Mouse (Mus musculus): ENCODE measurements at regions not wholly inside any gene's neighbourhood (a gene's known extent, or its start where the extent isn't known, plus 50 kb on each side); places are given as distances from the start of the nearest gene placed in this dataset.

- WGBS, result 76% methylated on average over 1 of the region's 1 CpGs
- H3K9ac ChIP-seq (ENCODE audit: low read depth, low read length), result no peak overlapping the region
- no peak overlapping the region for H3K27ac ChIP-seq (ENCODE audit: low read depth, low read length)
- no peak for DNase-seq (ENCODE audit: low spot score)
- H3K4me1 ChIP-seq (replicated peaks; ENCODE audit: control insufficient read depth, insufficient read depth, low read length), result no peaks in the 10 kb centered on the region
- no peak overlapping the region for H3K4me3 ChIP-seq (ENCODE audit: low read depth, low read length)
- H3K9me3 ChIP-seq (ENCODE audit: control insufficient read depth, low read length), result no peaks in the 10 kb centered on the region
- no peaks in the 10 kb centered on the region for H3K36me3 ChIP-seq (ENCODE audit: control insufficient read depth, insufficient read depth, low read length)
- H3K4me2 ChIP-seq (replicated peaks; ENCODE audit: low read depth, low read length), result no peak overlapping the region
- ATAC-seq (ENCODE audit: low FRiP score), result no peak
- no peaks in the 10 kb centered on the region for H3K27me3 ChIP-seq (ENCODE audit: control insufficient read depth, insufficient read depth, low read length)
Measured at GRCm38 (mm10) chr3:7079073-7079472, 458.8 kb upstream of the 1700008P02Rik start.

- Histone ChIP-seq H3K4me3 (ENCODE audit: low read depth, low read length) (no peak overlapping the region), H3K27ac (ENCODE audit: low read depth, low read length) (no peak overlapping the region), H3K9me3 (ENCODE audit: control insufficient read depth, low read length) (no peaks in the 10 kb centered on the region), H3K4me1 (replicated peaks; ENCODE audit: control insufficient read depth, insufficient read depth, low read length) (no peaks in the 10 kb centered on the region), H3K4me2 (replicated peaks; ENCODE audit: low read depth, low read length) (no peak overlapping the region), H3K27me3 (ENCODE audit: control insufficient read depth, insufficient read depth, low read length) (no peaks in the 10 kb centered on the region), H3K36me3 (ENCODE audit: control insufficient read depth, insufficient read depth, low read length) (no peaks in the 10 kb centered on the region), H3K9ac (ENCODE audit: low read depth, low read length) (no peak overlapping the region)
- DNase-seq (ENCODE audit: low spot score) (no peak), ATAC-seq (ENCODE audit: low FRiP score) (no peak)
- WGBS, result 75% methylated on average over 3 of the region's 3 CpGs
Measured at GRCm38 (mm10) chr3:7076850-7077249, 456.6 kb upstream of the 1700008P02Rik start.

GRCm38 (mm10) chr3:7074488-7074887, 454.2 kb upstream of the 1700008P02Rik start:
- Histone ChIP-seq H3K4me3 (ENCODE audit: low read depth, low read length) (no peak overlapping the region), H3K27ac (ENCODE audit: low read depth, low read length) (no peak overlapping the region), H3K4me2 (replicated peaks; ENCODE audit: low read depth, low read length) (no peak overlapping the region), H3K9ac (ENCODE audit: low read depth, low read length) (no peak overlapping the region), H3K4me1 (replicated peaks; ENCODE audit: control insufficient read depth, insufficient read depth, low read length) (no peaks in the 10 kb centered on the region), H3K9me3 (ENCODE audit: control insufficient read depth, low read length) (no peaks in the 10 kb centered on the region), H3K27me3 (ENCODE audit: control insufficient read depth, insufficient read depth, low read length) (no peaks in the 10 kb centered on the region), H3K36me3 (ENCODE audit: control insufficient read depth, insufficient read depth, low read length) (no peaks in the 10 kb centered on the region)
- no peak for ATAC-seq (ENCODE audit: low FRiP score)
- 76% methylated on average over 2 of the region's 2 CpGs for WGBS
- peak; percentile 3 for DNase-seq (ENCODE audit: low spot score)

GRCm38 (mm10) chr3:7041372-7042057, 421.3 kb upstream of the 1700008P02Rik start:
- WGBS, result 43% methylated on average over 2 of the region's 2 CpGs
- ATAC-seq (ENCODE audit: low FRiP score) (peak; percentile 88), DNase-seq (ENCODE audit: low spot score) (peak; percentile 49)
- Histone ChIP-seq H3K9me3 (ENCODE audit: control insufficient read depth, low read length) (no peaks in the 10 kb centered on the region), H3K4me2 (replicated peaks; ENCODE audit: low read depth, low read length) (no peak overlapping the region), H3K27ac (ENCODE audit: low read depth, low read length) (no peak overlapping the region), H3K4me3 (ENCODE audit: low read depth, low read length) (no peak overlapping the region), H3K36me3 (ENCODE audit: control insufficient read depth, insufficient read depth, low read length) (no peaks in the 10 kb centered on the region), H3K9ac (ENCODE audit: low read depth, low read length) (no peak overlapping the region), H3K4me1 (replicated peaks; ENCODE audit: control insufficient read depth, insufficient read depth, low read length) (no peaks in the 10 kb centered on the region), H3K27me3 (ENCODE audit: control insufficient read depth, insufficient read depth, low read length) (no peaks in the 10 kb centered on the region)

GRCm38 (mm10) chr3:7035833-7036232, 415.6 kb upstream of the 1700008P02Rik start:
- no peak overlapping the region for H3K27ac ChIP-seq (ENCODE audit: low read depth, low read length)
- ATAC-seq (ENCODE audit: low FRiP score), result peak; percentile 51; the same call in 1 of the 2 replicates

GRCm38 (mm10) chr3:7027845-7028244, 407.6 kb upstream of the 1700008P02Rik start:
- no peaks in the 10 kb centered on the region for H3K27me3 ChIP-seq (ENCODE audit: control insufficient read depth, insufficient read depth, low read length)
- ATAC-seq (ENCODE audit: low FRiP score) (peak; percentile 78; the same call in 1 of the 2 replicates), DNase-seq (ENCODE audit: low spot score) (peak; percentile 76)
- WGBS, result 36% methylated on average over 5 of the region's 5 CpGs
- no peaks in the 10 kb centered on the region for H3K36me3 ChIP-seq (ENCODE audit: control insufficient read depth, insufficient read depth, low read length)
- H3K4me1 ChIP-seq (replicated peaks; ENCODE audit: control insufficient read depth, insufficient read depth, low read length), result no peaks in the 10 kb centered on the region
- no peak overlapping the region for H3K27ac ChIP-seq (ENCODE audit: low read depth, low read length)
- no peak overlapping the region for H3K4me3 ChIP-seq (ENCODE audit: low read depth, low read length)
- no peak overlapping the region for H3K4me2 ChIP-seq (replicated peaks; ENCODE audit: low read depth, low read length)
- H3K9ac ChIP-seq (ENCODE audit: low read depth, low read length), result no peak overlapping the region
- no peaks in the 10 kb centered on the region for H3K9me3 ChIP-seq (ENCODE audit: control insufficient read depth, low read length)

More at GRCm38 (mm10) chr3:7035833-7036232, 415.6 kb upstream of the 1700008P02Rik start:
- Histone ChIP-seq H3K9me3 (ENCODE audit: control insufficient read depth, low read length) (no peaks in the 10 kb centered on the region), H3K36me3 (ENCODE audit: control insufficient read depth, insufficient read depth, low read length) (no peaks in the 10 kb centered on the region), H3K4me1 (replicated peaks; ENCODE audit: control insufficient read depth, insufficient read depth, low read length) (no peaks in the 10 kb centered on the region), H3K4me2 (replicated peaks; ENCODE audit: low read depth, low read length) (no peak overlapping the region), H3K27me3 (ENCODE audit: control insufficient read depth, insufficient read depth, low read length) (no peaks in the 10 kb centered on the region), H3K4me3 (ENCODE audit: low read depth, low read length) (no peak overlapping the region), H3K9ac (ENCODE audit: low read depth, low read length) (no peak overlapping the region)
- no peak for DNase-seq (ENCODE audit: low spot score)
- WGBS, result 62% methylated on average over 2 of the region's 2 CpGs

- peak; percentile 41; the same call in 1 of the 2 replicates for ATAC-seq (ENCODE audit: low FRiP score)
- DNase-seq (ENCODE audit: low spot score), result no peak
- no peak overlapping the region for H3K9ac ChIP-seq (ENCODE audit: low read depth, low read length)
- no peaks in the 10 kb centered on the region for H3K4me1 ChIP-seq (replicated peaks; ENCODE audit: control insufficient read depth, insufficient read depth, low read length)
- no peaks in the 10 kb centered on the region for H3K27me3 ChIP-seq (ENCODE audit: control insufficient read depth, insufficient read depth, low read length)
- no peak overlapping the region for H3K4me2 ChIP-seq (replicated peaks; ENCODE audit: low read depth, low read length)
- WGBS, result 39% methylated on average over 7 of the region's 7 CpGs
- no peaks in the 10 kb centered on the region for H3K9me3 ChIP-seq (ENCODE audit: control insufficient read depth, low read length)
- no peaks in the 10 kb centered on the region for H3K36me3 ChIP-seq (ENCODE audit: control insufficient read depth, insufficient read depth, low read length)
- no peak overlapping the region for H3K27ac ChIP-seq (ENCODE audit: low read depth, low read length)
- H3K4me3 ChIP-seq (ENCODE audit: low read depth, low read length), result no peak overlapping the region
Measured at GRCm38 (mm10) chr3:7014345-7014973, 394.2 kb upstream of the 1700008P02Rik start.

GRCm38 (mm10) chr3:7013516-7013915, 393.3 kb upstream of the 1700008P02Rik start:
- H3K9ac ChIP-seq (ENCODE audit: low read depth, low read length), result no peak overlapping the region
- ATAC-seq (ENCODE audit: low FRiP score), result 0 out of 2 replicates have a peak, but pooled peaks have one; percentile 34
- no peaks in the 10 kb centered on the region for H3K4me1 ChIP-seq (replicated peaks; ENCODE audit: control insufficient read depth, insufficient read depth, low read length)
- no peaks in the 10 kb centered on the region for H3K9me3 ChIP-seq (ENCODE audit: control insufficient read depth, low read length)
- H3K27ac ChIP-seq (ENCODE audit: low read depth, low read length), result peak overlapping the region; percentile 4; the same call in 1 of the 2 replicates
- no peak overlapping the region for H3K4me3 ChIP-seq (ENCODE audit: low read depth, low read length)
- DNase-seq (ENCODE audit: low spot score), result peak; percentile 24
- H3K4me2 ChIP-seq (replicated peaks; ENCODE audit: low read depth, low read length), result no peak overlapping the region
- no peaks in the 10 kb centered on the region for H3K27me3 ChIP-seq (ENCODE audit: control insufficient read depth, insufficient read depth, low read length)
- no peaks in the 10 kb centered on the region for H3K36me3 ChIP-seq (ENCODE audit: control insufficient read depth, insufficient read depth, low read length)
